Mouse (Mus musculus): ENCODE measurements around the gene Phactr4. TPM values are rescaled to one million over a fixed set of nuclear protein-coding genes. Genes with fewer than 3 reads are reported as not detected.
A peak's percentile ranks its signal among the peaks of the same experiment; 100 is the strongest.

Phactr4 gene
- 15.9 and 17.2 TPM in 2 replicates for polyA plus RNA-seq (2015; fragmentation: Nextera tagmentation; extraction: Ambion mirVana)

- under 1% methylated on average over 73 of the region's 73 CpGs for WGBS
- peak within 1 kb of the TSS; percentile 82 for H3K4me3 ChIP-seq (ENCODE audit: low read length)
- H3K9me3 ChIP-seq (ENCODE audit: control insufficient read depth, low read length), result no peaks in the 10 kb centered on the region
- no peaks in the 10 kb centered on the region for H3K27me3 ChIP-seq (replicated peaks; ENCODE audit: control insufficient read depth, insufficient read depth, low read length)
- peaks cover 2% of the 10 kb centered on the region for H3K4me1 ChIP-seq (ENCODE audit: control insufficient read depth, insufficient read depth, low read length)
- H3K36me3 ChIP-seq (ENCODE audit: control insufficient read depth, insufficient read depth, low read length), result no peaks in the 10 kb centered on the region
- peak within 1 kb of the TSS; percentile 92 for H3K9ac ChIP-seq (ENCODE audit: low read depth, low read length)
- H3K27ac ChIP-seq (ENCODE audit: low read length), result peak within 1 kb of the TSS; percentile 99
- peak; percentile 98 for ATAC-seq
- H3K4me2 ChIP-seq (ENCODE audit: low read depth, low read length), result peak within 1 kb of the TSS; percentile 60
Observed at GRCm38 (mm10) chr4:132421923-132422782, at the start of gene Phactr4. TSS of gene Phactr4 (minus strand) at chr4:132422489.

- Histone ChIP-seq H3K4me3 (ENCODE audit: low read length) (no peak overlapping the region), H3K9ac (ENCODE audit: low read depth, low read length) (no peak overlapping the region), H3K4me1 (ENCODE audit: control insufficient read depth, insufficient read depth, low read length) (peaks cover 7% of the 10 kb centered on the region), H3K4me2 (ENCODE audit: low read depth, low read length) (no peak overlapping the region), H3K36me3 (ENCODE audit: control insufficient read depth, insufficient read depth, low read length) (no peaks in the 10 kb centered on the region), H3K9me3 (ENCODE audit: control insufficient read depth, low read length) (no peaks in the 10 kb centered on the region), H3K27ac (ENCODE audit: low read length) (peak overlapping the region; percentile 70), H3K27me3 (replicated peaks; ENCODE audit: control insufficient read depth, insufficient read depth, low read length) (no peaks in the 10 kb centered on the region)
- peak; percentile 86 for ATAC-seq
- 7% methylated on average over 3 of the region's 3 CpGs for WGBS
Observed at GRCm38 (mm10) chr4:132469873-132470272, 47.6 kb upstream of the Phactr4 start.

GRCm38 (mm10) chr4:132464255-132464613 lies 41.9 kb upstream of the Phactr4 start:
- H3K4me3 ChIP-seq (ENCODE audit: low read length), result peak overlapping the region; percentile 67
- H3K4me1 ChIP-seq (ENCODE audit: control insufficient read depth, insufficient read depth, low read length), result peaks cover 21% of the 10 kb centered on the region
- peak; percentile 13 for ATAC-seq
- H3K9me3 ChIP-seq (ENCODE audit: control insufficient read depth, low read length), result no peaks in the 10 kb centered on the region
- 3% methylated on average over 5 of the region's 5 CpGs for WGBS
- H3K36me3 ChIP-seq (ENCODE audit: control insufficient read depth, insufficient read depth, low read length), result peaks cover 9% of the 10 kb centered on the region
- peak overlapping the region; percentile 58; the same call in 1 of the 2 replicates for H3K27ac ChIP-seq (ENCODE audit: low read length)
- no peaks in the 10 kb centered on the region for H3K27me3 ChIP-seq (replicated peaks; ENCODE audit: control insufficient read depth, insufficient read depth, low read length)
- peak overlapping the region; percentile 78; the same call in 1 of the 2 replicates for H3K9ac ChIP-seq (ENCODE audit: low read depth, low read length)
- H3K4me2 ChIP-seq (ENCODE audit: low read depth, low read length), result peak overlapping the region; percentile 48

- Histone ChIP-seq H3K4me3 (ENCODE audit: low read length) (peak within 1 kb of the TSS; percentile 67), H3K9me3 (ENCODE audit: control insufficient read depth, low read length) (no peaks in the 10 kb centered on the region), H3K4me2 (ENCODE audit: low read depth, low read length) (peak within 1 kb of the TSS; percentile 69), H3K27me3 (replicated peaks; ENCODE audit: control insufficient read depth, insufficient read depth, low read length) (no peaks in the 10 kb centered on the region), H3K36me3 (ENCODE audit: control insufficient read depth, insufficient read depth, low read length) (peaks cover 11% of the 10 kb centered on the region), H3K27ac (ENCODE audit: low read length) (peak within 1 kb of the TSS; percentile 58), H3K9ac (ENCODE audit: low read depth, low read length) (peak within 1 kb of the TSS; percentile 78), H3K4me1 (ENCODE audit: control insufficient read depth, insufficient read depth, low read length) (peaks cover 19% of the 10 kb centered on the region)
- WGBS, result under 1% methylated on average over 44 of the region's 44 CpGs
- ATAC-seq, result peak; percentile 88
Observed at GRCm38 (mm10) chr4:132463430-132464254, 41.4 kb upstream of the Phactr4 start, which contains the start of gene Med18. TSS of gene Med18 (minus strand) at chr4:132463921.

- 6% methylated on average over 11 of the region's 11 CpGs for WGBS
- peaks cover 15% of the 10 kb centered on the region for H3K36me3 ChIP-seq (ENCODE audit: control insufficient read depth, insufficient read depth, low read length)
- ATAC-seq, result no peak
- peaks cover 19% of the 10 kb centered on the region for H3K4me1 ChIP-seq (ENCODE audit: control insufficient read depth, insufficient read depth, low read length)
- no peak overlapping the region for H3K27ac ChIP-seq (ENCODE audit: low read length)
- H3K9me3 ChIP-seq (ENCODE audit: control insufficient read depth, low read length), result no peaks in the 10 kb centered on the region
- H3K9ac ChIP-seq (ENCODE audit: low read depth, low read length), result peak overlapping the region; percentile 78
- H3K4me2 ChIP-seq (ENCODE audit: low read depth, low read length), result peak overlapping the region; percentile 69
- H3K4me3 ChIP-seq (ENCODE audit: low read length), result peak overlapping the region; percentile 67
- no peaks in the 10 kb centered on the region for H3K27me3 ChIP-seq (replicated peaks; ENCODE audit: control insufficient read depth, insufficient read depth, low read length)
Observed at GRCm38 (mm10) chr4:132462836-132463235, 40.5 kb upstream of the Phactr4 start.

- ATAC-seq, result no peak
- Histone ChIP-seq H3K9ac (ENCODE audit: low read depth, low read length) (no peak overlapping the region), H3K4me2 (ENCODE audit: low read depth, low read length) (no peak overlapping the region), H3K4me3 (ENCODE audit: low read length) (no peak overlapping the region), H3K9me3 (ENCODE audit: control insufficient read depth, low read length) (no peaks in the 10 kb centered on the region), H3K36me3 (ENCODE audit: control insufficient read depth, insufficient read depth, low read length) (peaks cover 15% of the 10 kb centered on the region), H3K27me3 (replicated peaks; ENCODE audit: control insufficient read depth, insufficient read depth, low read length) (no peaks in the 10 kb centered on the region), H3K27ac (ENCODE audit: low read length) (no peak overlapping the region), H3K4me1 (ENCODE audit: control insufficient read depth, insufficient read depth, low read length) (peaks cover 22% of the 10 kb centered on the region)
- WGBS, result 89% methylated on average over 8 of the region's 8 CpGs
Observed at GRCm38 (mm10) chr4:132460225-132460624, 37.9 kb upstream of the Phactr4 start.

- no peaks in the 10 kb centered on the region for H3K9me3 ChIP-seq (ENCODE audit: control insufficient read depth, low read length)
- no peak overlapping the region for H3K4me2 ChIP-seq (ENCODE audit: low read depth, low read length)
- H3K27ac ChIP-seq (ENCODE audit: low read length), result 0 out of 2 replicates have a peak overlapping the region, but pooled peaks have one; percentile 0
- no peak overlapping the region for H3K9ac ChIP-seq (ENCODE audit: low read depth, low read length)
- peaks cover 15% of the 10 kb centered on the region for H3K36me3 ChIP-seq (ENCODE audit: control insufficient read depth, insufficient read depth, low read length)
- ATAC-seq, result 0 out of 2 replicates have a peak, but pooled peaks have one; percentile 11
- WGBS, result 87% methylated on average over 6 of the region's 6 CpGs
- H3K27me3 ChIP-seq (replicated peaks; ENCODE audit: control insufficient read depth, insufficient read depth, low read length), result no peaks in the 10 kb centered on the region
- peaks cover 4% of the 10 kb centered on the region; the same call in 1 of the 2 replicates for H3K4me1 ChIP-seq (ENCODE audit: control insufficient read depth, insufficient read depth, low read length)
- H3K4me3 ChIP-seq (ENCODE audit: low read length), result no peak overlapping the region
Observed at GRCm38 (mm10) chr4:132455561-132455960, 33.3 kb upstream of the Phactr4 start.

GRCm38 (mm10) chr4:132455146-132455545 lies 32.9 kb upstream of the Phactr4 start:
- Histone ChIP-seq H3K4me3 (ENCODE audit: low read length) (no peak overlapping the region), H3K4me2 (ENCODE audit: low read depth, low read length) (no peak overlapping the region), H3K27me3 (replicated peaks; ENCODE audit: control insufficient read depth, insufficient read depth, low read length) (no peaks in the 10 kb centered on the region), H3K9ac (ENCODE audit: low read depth, low read length) (no peak overlapping the region), H3K4me1 (ENCODE audit: control insufficient read depth, insufficient read depth, low read length) (peaks cover 4% of the 10 kb centered on the region; the same call in 1 of the 2 replicates), H3K9me3 (ENCODE audit: control insufficient read depth, low read length) (no peaks in the 10 kb centered on the region), H3K36me3 (ENCODE audit: control insufficient read depth, insufficient read depth, low read length) (peaks cover 12% of the 10 kb centered on the region), H3K27ac (ENCODE audit: low read length) (0 out of 2 replicates have a peak overlapping the region, but pooled peaks have one; percentile 0)
- WGBS, result 59% methylated on average over 3 of the region's 3 CpGs
- ATAC-seq, result peak; percentile 78

- peaks cover 4% of the 10 kb centered on the region; the same call in 1 of the 2 replicates for H3K4me1 ChIP-seq (ENCODE audit: control insufficient read depth, insufficient read depth, low read length)
- H3K9me3 ChIP-seq (ENCODE audit: control insufficient read depth, low read length), result no peaks in the 10 kb centered on the region
- H3K27me3 ChIP-seq (replicated peaks; ENCODE audit: control insufficient read depth, insufficient read depth, low read length), result no peaks in the 10 kb centered on the region
- ATAC-seq, result no peak
- H3K9ac ChIP-seq (ENCODE audit: low read depth, low read length), result no peak overlapping the region
- H3K4me3 ChIP-seq (ENCODE audit: low read length), result no peak overlapping the region
- no peak overlapping the region for H3K27ac ChIP-seq (ENCODE audit: low read length)
- no peak overlapping the region for H3K4me2 ChIP-seq (ENCODE audit: low read depth, low read length)
- 74% methylated on average over 6 of the region's 6 CpGs for WGBS
- H3K36me3 ChIP-seq (ENCODE audit: control insufficient read depth, insufficient read depth, low read length), result peaks cover 6% of the 10 kb centered on the region
Observed at GRCm38 (mm10) chr4:132454216-132454615, 31.9 kb upstream of the Phactr4 start.

Measured in intestine, embryonic 16.5 days (tissue).